Comparison of ENCODE assay signal across 15 mouse cellular contexts in genomic region chr6:18421561-18421960, GRCm38 (mm10).
"Had no signal": no experiment of that assay in that cellular context is flagged by ENCODE, and none has a peak within 500 bp of the region (broad histone marks: within the 10 kb centered on the region; RNA-seq: fewer than 3 reads in every experiment).

No protein-coding gene starts in this region.

- H3K27me3 ChIP-seq: limb, embryonic 15.5 days; midbrain, embryonic 15.5 days; neural tube, embryonic 13.5 days; stomach, embryonic 15.5 days had no signal

- H3K4me3 ChIP-seq: left cerebral cortex, adult 2 months; limb, embryonic 15.5 days; midbrain, embryonic 10.5 days; midbrain, embryonic 15.5 days; neural tube, embryonic 13.5 days; stomach, embryonic 15.5 days had no signal

- H3K36me3 ChIP-seq: limb, embryonic 15.5 days; midbrain, embryonic 10.5 days; stomach, embryonic 15.5 days had no signal

- H3K4me1 ChIP-seq: limb, embryonic 15.5 days; midbrain, embryonic 10.5 days; midbrain, embryonic 15.5 days; stomach, embryonic 15.5 days had no signal

- H3K27ac ChIP-seq: left cerebral cortex, adult 2 months; limb, embryonic 15.5 days; liver, embryonic 14.5 days; midbrain, embryonic 10.5 days; midbrain, embryonic 15.5 days; neural tube, embryonic 13.5 days; stomach, embryonic 15.5 days had no signal

- H3K9me3 ChIP-seq: limb, embryonic 15.5 days; midbrain, embryonic 10.5 days; midbrain, embryonic 15.5 days; neural tube, embryonic 13.5 days; stomach, embryonic 15.5 days had no signal

- ATAC-seq: midbrain, embryonic 15.5 days had no signal

- H3K4me2 ChIP-seq: limb, embryonic 15.5 days; midbrain, embryonic 15.5 days; neural tube, embryonic 13.5 days; stomach, embryonic 15.5 days had no signal

- DNase-seq: kidney, adult 9 months; kidney, postnatal 10 days; kidney, postnatal 4 days; lung, adult 18-20 months; retina, postnatal 1 day; right cerebral cortex, postnatal 14 days; thymus, adult 2 months; thymus, postnatal 25 days had no signal

- H3K9ac ChIP-seq: limb, embryonic 15.5 days; liver, embryonic 14.5 days; midbrain, embryonic 15.5 days; neural tube, embryonic 13.5 days; stomach, embryonic 15.5 days had no signal
